Mouse (Mus musculus) liver, embryonic 11.5 days (tissue): ENCODE data around the gene Reep3. TPM values are rescaled to one million over a fixed set of nuclear protein-coding genes. Genes with fewer than 3 reads are reported as not detected.

Experiments used
- ATAC-seq: fragments of 200-750 bp; cut with Nextera tagmentation; replicated peaks from 2 replicates; pipeline ENCODE4 v1.8.0; 2017; ENCODE audit warnings: moderate number of reproducible peaks, mild to moderate bottlenecking, moderate TSS enrichment, moderate library complexity; ENCODE audit not compliant: low FRiP score
- DNase-seq: peaks from one replicate; pipeline ENCODE4 v3.0.0-alpha.2; 2017; ENCODE audit warnings: low spot score
- H3K27ac ChIP-seq: fragments of 300-500 bp; sonication (generic); 2 replicates; pipeline ENCODE4 v1.5.1; 2014; ENCODE audit warnings: mild to moderate bottlenecking, low read depth, low read length, control low read depth
- H3K27me3 ChIP-seq: fragments of 300-500 bp; sonication (generic); replicated peaks from 2 replicates; pipeline ENCODE4 v1.6.1; 2014; ENCODE audit warnings: low read length, mixed read lengths; ENCODE audit not compliant: control insufficient read depth, insufficient read depth
- H3K36me3 ChIP-seq: fragments of 300-500 bp; sonication (generic); 2 replicates; pipeline ENCODE4 v1.6.1; 2014; ENCODE audit warnings: mild to moderate bottlenecking, low read length, moderate library complexity, mixed read lengths; ENCODE audit not compliant: control insufficient read depth, insufficient read depth
- H3K4me1 ChIP-seq: fragments of 300-500 bp; sonication (generic); replicated peaks from 2 replicates; pipeline ENCODE4 v1.6.1; 2014; ENCODE audit warnings: low read length, mixed read lengths; ENCODE audit not compliant: control insufficient read depth, insufficient read depth
- H3K4me2 ChIP-seq: fragments of 300-500 bp; sonication (generic); 2 replicates; pipeline ENCODE4 v1.6.1; 2014; ENCODE audit warnings: mild to moderate bottlenecking, control low read depth, moderate library complexity
- H3K4me3 ChIP-seq: fragments of 300-500 bp; sonication (generic); 2 replicates; pipeline ENCODE4 v1.5.1; 2014; ENCODE audit warnings: low read depth, low read length, control low read depth
- H3K9ac ChIP-seq: fragments of 300-500 bp; sonication (generic); 2 replicates; pipeline ENCODE4 v1.6.1; 2014; ENCODE audit warnings: low read depth, low read length, control low read depth
- H3K9me3 ChIP-seq: fragments of 300-500 bp; sonication (generic); 2 replicates; pipeline ENCODE4 v1.6.1; 2016; ENCODE audit warnings: low read length, inconsistent platforms, mixed read lengths; ENCODE audit not compliant: control insufficient read depth
- WGBS: fragments of 180-500 bp; shearing (Covaris S2); extraction: QIAGEN DNeasy Blood & Tissue Kit; methylation state at CpG from one replicate; pipeline ENCODE4 v1.1.7; 2014; 5-methylcytosine and 5-hydroxymethylcytosine counted together
- polyA plus RNA-seq: library from polyadenylated mRNA; unstranded; fragments of >200 nt; fragmentation: Nextera tagmentation; extraction: Ambion mirVana; gene quantifications from 2 replicates; pipeline ENCODE4 v1.2.1, GENCODE M21; 2014

Gene Reep3
- polyA plus RNA-seq, 1 experiment from 2014 or later, result 11.5 TPM

DNA sequence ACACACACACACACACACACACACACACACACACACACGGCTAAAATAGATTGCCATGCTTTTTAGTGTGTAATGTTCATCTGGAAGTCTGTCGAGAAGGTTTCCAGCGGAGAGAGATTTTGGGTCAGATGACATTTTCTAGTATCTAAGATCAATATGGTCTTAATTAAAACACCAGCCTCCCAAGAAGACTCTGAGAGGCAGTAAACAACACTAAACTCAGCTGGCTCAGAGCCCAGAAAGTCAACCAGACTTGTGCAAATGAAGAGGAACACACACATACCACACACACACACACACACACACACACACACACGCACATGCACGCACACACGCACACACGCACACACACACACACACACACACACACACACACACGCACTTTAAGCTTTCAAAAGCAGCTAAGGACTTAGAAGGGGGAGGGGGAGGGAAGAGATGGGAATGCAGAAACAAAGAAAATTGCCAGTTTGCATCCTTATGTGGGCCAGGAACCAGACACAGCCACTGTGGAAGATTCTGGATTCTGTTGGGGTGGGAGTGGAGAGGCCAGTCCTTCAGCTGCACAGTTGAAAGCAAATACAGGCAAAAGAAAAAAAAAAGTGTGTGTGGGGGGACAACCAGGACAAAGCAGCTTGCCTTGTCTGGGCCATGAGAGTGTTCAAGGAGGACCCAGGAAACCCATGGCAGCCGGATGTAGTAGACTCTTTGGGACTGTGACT lies 130.2 kb downstream of the Reep3 start:
- Histone ChIP-seq H3K27ac (no peak overlapping the region), H3K9ac (no peak overlapping the region), H3K27me3 (no peaks in the 10 kb centered on the region), H3K9me3 (no peaks in the 10 kb centered on the region), H3K36me3 (no peaks in the 10 kb centered on the region), H3K4me3 (no peak overlapping the region), H3K4me2 (no peak overlapping the region), H3K4me1 (no peaks in the 10 kb centered on the region)
- ATAC-seq, result no peak
- DNase-seq, result no peak
- WGBS, result 86% methylated on average over 9 of the region's 9 CpGs

DNA sequence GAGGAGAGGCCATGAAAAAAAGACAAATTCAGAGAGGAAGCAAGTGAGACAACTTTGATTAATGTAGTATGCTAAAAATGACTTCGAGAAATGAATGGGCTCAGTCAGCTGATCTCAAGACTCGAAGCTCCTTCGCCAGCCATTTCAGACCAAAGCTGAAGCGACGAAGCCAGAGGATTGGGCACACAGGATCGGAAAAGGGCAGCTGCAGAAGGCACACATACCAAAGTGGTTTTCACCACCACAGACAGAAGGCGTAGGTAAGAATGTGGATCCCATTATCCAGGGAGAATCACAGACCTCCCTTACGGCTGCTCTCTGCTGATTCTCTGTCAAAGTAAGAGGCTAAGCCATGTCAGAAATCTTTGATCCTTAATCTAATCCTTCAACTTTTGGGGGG lies 136.6 kb downstream of the Reep3 start:
- Histone ChIP-seq H3K4me2 (no peak overlapping the region), H3K4me3 (no peak overlapping the region), H3K9me3 (no peaks in the 10 kb centered on the region), H3K27me3 (no peaks in the 10 kb centered on the region), H3K9ac (no peak overlapping the region), H3K27ac (no peak overlapping the region), H3K36me3 (no peaks in the 10 kb centered on the region), H3K4me1 (no peaks in the 10 kb centered on the region)
- DNase-seq (no peak), ATAC-seq (no peak)
- 82% methylated on average over 8 of the region's 8 CpGs for WGBS

Other genes starting within 250 kb of the Reep3 start
- 26.0 and 31.6 TPM in 2 replicates for gene Jmjd1c, start 820 bp downstream of the Reep3 start, polyA plus RNA-seq
- gene Nrbf2, start 188.4 kb upstream of the Reep3 start, polyA plus RNA-seq, result 39.2 and 44.0 TPM in 2 replicates